Mouse (Mus musculus): ENCODE data around the gene Otub1.

- no peak for TF ChIP-seq CTCF (IDR thresholded peaks at IDR 0.05; ENCODE audit: low read depth, low read length)
- no peak for TF ChIP-seq POLR2A (IDR thresholded peaks at IDR 0.05; ENCODE audit: insufficient read depth, low read length)
Observed at GRCm38 (mm10) chr19:7170916-7171315, 35.2 kb downstream of the Otub1 start.
